In the genomic region with DNA sequence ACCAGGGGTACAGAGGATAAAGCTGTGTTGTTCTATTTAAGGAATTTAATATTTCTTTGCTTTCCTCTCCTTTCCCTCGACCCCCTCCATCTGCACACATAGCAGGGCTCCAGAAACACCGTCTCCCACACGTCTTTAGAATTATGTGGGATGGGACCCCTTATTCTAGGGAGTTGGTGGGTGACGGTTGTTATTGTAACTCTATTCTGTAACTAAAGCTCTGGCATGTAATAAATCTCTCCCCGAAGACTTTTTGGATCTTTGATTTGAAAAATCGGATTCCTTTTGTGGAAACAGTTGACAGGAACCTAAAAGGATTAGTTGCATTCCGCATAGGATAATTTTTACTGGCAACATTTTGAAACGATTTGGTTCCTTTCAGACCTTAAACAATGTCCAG, we compare ENCODE assay signal across 14 mouse cellular contexts. TPM values are rescaled to one million over a fixed set of nuclear protein-coding genes. Genes with fewer than 3 reads are reported as not detected.
"Had no signal": no experiment of that assay in that cellular context is flagged by ENCODE, and none has a peak within 500 bp of the region (broad histone marks: within the 10 kb centered on the region; RNA-seq: fewer than 3 reads in every experiment).

No protein-coding gene starts in this region.

- H3K9ac ChIP-seq: limb, embryonic 13.5 days; liver, embryonic 14.5 days; midbrain, embryonic 13.5 days; neural tube, embryonic 15.5 days had no signal

- H3K4me3 ChIP-seq: myocyte had no signal

- DNase-seq: kidney, postnatal 14 days; lung, adult 18-20 months; right cerebral cortex, adult 18-20 months; right cerebral cortex, postnatal 25 days; thymus, postnatal 36 days had no signal

- H3K36me3 ChIP-seq: limb, embryonic 13.5 days; midbrain, embryonic 13.5 days; neural tube, embryonic 15.5 days had no signal

- H3K9me3 ChIP-seq: limb, embryonic 13.5 days; midbrain, embryonic 13.5 days; neural tube, embryonic 15.5 days had no signal

- H3K27ac ChIP-seq: limb, embryonic 13.5 days; liver, embryonic 14.5 days; midbrain, embryonic 13.5 days; neural tube, embryonic 15.5 days had no signal

RNA-seq across cellular contexts. Expression of a gene that starts 11.0 kb away (rescaled TPM):
- polyA plus RNA-seq: large intestine, adult 2 months; liver, adult 2 months; lung, embryonic 16.5 days; small intestine, adult 2 months had no signal
